Mouse (Mus musculus): ENCODE results near the gene Crlf2. TPM values are rescaled to one million over a fixed set of nuclear protein-coding genes. Genes with fewer than 3 reads are reported as not detected.

Crlf2 gene
- polyA plus RNA-seq, 1 experiment from 2014 or later, result 20.8 TPM

GRCm38 (mm10) chr5:109556591-109557320, 2.0 kb downstream of the Crlf2 start:
- peak; percentile 78 for ATAC-seq
- WGBS, result 8% methylated on average over 40 of the region's 40 CpGs
- Histone ChIP-seq H3K9me3 (ENCODE audit: control insufficient read depth, low read length) (peaks cover 43% of the 10 kb centered on the region), H3K4me2 (ENCODE audit: low read length) (peak overlapping the region; percentile 65), H3K36me3 (ENCODE audit: control insufficient read depth, insufficient read depth, low read length) (peaks cover 18% of the 10 kb centered on the region; the same call in 1 of the 2 replicates), H3K4me1 (ENCODE audit: control insufficient read depth, insufficient read depth, low read depth, low read length) (no peaks in the 10 kb centered on the region; the same call in 1 of the 2 replicates), H3K27ac (ENCODE audit: low read depth, low read length) (peak overlapping the region; percentile 98), H3K27me3 (replicated peaks; ENCODE audit: control insufficient read depth, insufficient read depth, low read length) (no peaks in the 10 kb centered on the region), H3K4me3 (ENCODE audit: low read length) (peak overlapping the region; percentile 71), H3K9ac (ENCODE audit: low read depth, low read length) (peak overlapping the region; percentile 39; the same call in 1 of the 2 replicates)

- Histone ChIP-seq H3K27ac (ENCODE audit: low read depth, low read length) (peak overlapping the region; percentile 98), H3K4me1 (ENCODE audit: control insufficient read depth, insufficient read depth, low read depth, low read length) (no peaks in the 10 kb centered on the region; the same call in 1 of the 2 replicates), H3K4me3 (ENCODE audit: low read length) (peak overlapping the region; percentile 71), H3K9me3 (ENCODE audit: control insufficient read depth, low read length) (peaks cover 51% of the 10 kb centered on the region), H3K27me3 (replicated peaks; ENCODE audit: control insufficient read depth, insufficient read depth, low read length) (no peaks in the 10 kb centered on the region), H3K4me2 (ENCODE audit: low read length) (peak overlapping the region; percentile 65), H3K9ac (ENCODE audit: low read depth, low read length) (no peak overlapping the region), H3K36me3 (ENCODE audit: control insufficient read depth, insufficient read depth, low read length) (peaks cover 20% of the 10 kb centered on the region; the same call in 1 of the 2 replicates)
- 78% methylated on average over 53 of the region's 54 CpGs for WGBS
- ATAC-seq, result peak; percentile 8; the same call in 1 of the 2 replicates
These were observed 2.9 kb downstream of the Crlf2 start for GRCm38 (mm10) chr5:109555676-109556571.

- 83% methylated on average over 23 of the region's 26 CpGs for WGBS
- H3K4me1 ChIP-seq (ENCODE audit: control insufficient read depth, insufficient read depth, low read depth, low read length), result no peaks in the 10 kb centered on the region; the same call in 1 of the 2 replicates
- no peak overlapping the region for H3K4me2 ChIP-seq (ENCODE audit: low read length)
- H3K27me3 ChIP-seq (replicated peaks; ENCODE audit: control insufficient read depth, insufficient read depth, low read length), result no peaks in the 10 kb centered on the region
- H3K4me3 ChIP-seq (ENCODE audit: low read length), result no peak overlapping the region
- no peak overlapping the region for H3K27ac ChIP-seq (ENCODE audit: low read depth, low read length)
- no peak for ATAC-seq
- peaks cover 54% of the 10 kb centered on the region for H3K9me3 ChIP-seq (ENCODE audit: control insufficient read depth, low read length)
- peaks cover 20% of the 10 kb centered on the region; the same call in 1 of the 2 replicates for H3K36me3 ChIP-seq (ENCODE audit: control insufficient read depth, insufficient read depth, low read length)
- H3K9ac ChIP-seq (ENCODE audit: low read depth, low read length), result no peak overlapping the region
These were observed 3.5 kb downstream of the Crlf2 start for GRCm38 (mm10) chr5:109555236-109555675.

GRCm38 (mm10) chr5:109554091-109555050, 4.4 kb downstream of the Crlf2 start:
- 88% methylated on average over 30 of the region's 30 CpGs for WGBS
- Histone ChIP-seq H3K36me3 (ENCODE audit: control insufficient read depth, insufficient read depth, low read length) (peaks cover 20% of the 10 kb centered on the region; the same call in 1 of the 2 replicates), H3K4me1 (ENCODE audit: control insufficient read depth, insufficient read depth, low read depth, low read length) (no peaks in the 10 kb centered on the region; the same call in 1 of the 2 replicates), H3K4me2 (ENCODE audit: low read length) (no peak overlapping the region), H3K9ac (ENCODE audit: low read depth, low read length) (no peak overlapping the region), H3K9me3 (ENCODE audit: control insufficient read depth, low read length) (peaks cover 57% of the 10 kb centered on the region), H3K27me3 (replicated peaks; ENCODE audit: control insufficient read depth, insufficient read depth, low read length) (no peaks in the 10 kb centered on the region), H3K4me3 (ENCODE audit: low read length) (no peak overlapping the region), H3K27ac (ENCODE audit: low read depth, low read length) (no peak overlapping the region)
- no peak for ATAC-seq

GRCm38 (mm10) chr5:109553160-109553930, 5.4 kb downstream of the Crlf2 start:
- Histone ChIP-seq H3K27ac (ENCODE audit: low read depth, low read length) (no peak overlapping the region), H3K4me1 (ENCODE audit: control insufficient read depth, insufficient read depth, low read depth, low read length) (no peaks in the 10 kb centered on the region; the same call in 1 of the 2 replicates), H3K4me3 (ENCODE audit: low read length) (no peak overlapping the region), H3K27me3 (replicated peaks; ENCODE audit: control insufficient read depth, insufficient read depth, low read length) (no peaks in the 10 kb centered on the region), H3K9me3 (ENCODE audit: control insufficient read depth, low read length) (peaks cover 57% of the 10 kb centered on the region), H3K4me2 (ENCODE audit: low read length) (no peak overlapping the region), H3K9ac (ENCODE audit: low read depth, low read length) (no peak overlapping the region), H3K36me3 (ENCODE audit: control insufficient read depth, insufficient read depth, low read length) (peaks cover 20% of the 10 kb centered on the region; the same call in 1 of the 2 replicates)
- no peak for ATAC-seq
- WGBS, result 63% methylated on average over 18 of the region's 18 CpGs

GRCm38 (mm10) chr5:109552541-109552940, 6.3 kb downstream of the Crlf2 start:
- H3K9me3 ChIP-seq (ENCODE audit: control insufficient read depth, low read length), result peaks cover 57% of the 10 kb centered on the region
- no peak for ATAC-seq
- WGBS, result 83% methylated on average over 15 of the region's 15 CpGs
- H3K4me2 ChIP-seq (ENCODE audit: low read length), result no peak overlapping the region
- H3K36me3 ChIP-seq (ENCODE audit: control insufficient read depth, insufficient read depth, low read length), result peaks cover 20% of the 10 kb centered on the region; the same call in 1 of the 2 replicates
- no peak overlapping the region for H3K9ac ChIP-seq (ENCODE audit: low read depth, low read length)
- no peak overlapping the region for H3K27ac ChIP-seq (ENCODE audit: low read depth, low read length)
- H3K4me3 ChIP-seq (ENCODE audit: low read length), result no peak overlapping the region
- H3K4me1 ChIP-seq (ENCODE audit: control insufficient read depth, insufficient read depth, low read depth, low read length), result no peaks in the 10 kb centered on the region; the same call in 1 of the 2 replicates
- no peaks in the 10 kb centered on the region for H3K27me3 ChIP-seq (replicated peaks; ENCODE audit: control insufficient read depth, insufficient read depth, low read length)

- Histone ChIP-seq H3K27me3 (replicated peaks; ENCODE audit: control insufficient read depth, insufficient read depth, low read length) (no peaks in the 10 kb centered on the region), H3K9ac (ENCODE audit: low read depth, low read length) (no peak overlapping the region), H3K9me3 (ENCODE audit: control insufficient read depth, low read length) (peaks cover 57% of the 10 kb centered on the region), H3K4me2 (ENCODE audit: low read length) (no peak overlapping the region), H3K4me1 (ENCODE audit: control insufficient read depth, insufficient read depth, low read depth, low read length) (no peaks in the 10 kb centered on the region; the same call in 1 of the 2 replicates), H3K4me3 (ENCODE audit: low read length) (no peak overlapping the region), H3K36me3 (ENCODE audit: control insufficient read depth, insufficient read depth, low read length) (peaks cover 20% of the 10 kb centered on the region; the same call in 1 of the 2 replicates), H3K27ac (ENCODE audit: low read depth, low read length) (no peak overlapping the region)
- no peak for ATAC-seq
- WGBS, result 94% methylated on average over 11 of the region's 13 CpGs
These were observed 6.7 kb downstream of the Crlf2 start for GRCm38 (mm10) chr5:109552116-109552515.
